Mouse (Mus musculus): ENCODE data around the gene Crim1.

Gene Crim1

GRCm38 (mm10) chr17:78303053-78303452 is 103.0 kb downstream of the Crim1 start:
- in situ Hi-C loops (cut with MboI; ENCODE audit: low pct_unique_long_range_greater_than_20kb in 1 of 2, low sequenced_read_pairs in 2 of 2, unreplicated experiment in 1 of 2): no loop called here

DNA sequence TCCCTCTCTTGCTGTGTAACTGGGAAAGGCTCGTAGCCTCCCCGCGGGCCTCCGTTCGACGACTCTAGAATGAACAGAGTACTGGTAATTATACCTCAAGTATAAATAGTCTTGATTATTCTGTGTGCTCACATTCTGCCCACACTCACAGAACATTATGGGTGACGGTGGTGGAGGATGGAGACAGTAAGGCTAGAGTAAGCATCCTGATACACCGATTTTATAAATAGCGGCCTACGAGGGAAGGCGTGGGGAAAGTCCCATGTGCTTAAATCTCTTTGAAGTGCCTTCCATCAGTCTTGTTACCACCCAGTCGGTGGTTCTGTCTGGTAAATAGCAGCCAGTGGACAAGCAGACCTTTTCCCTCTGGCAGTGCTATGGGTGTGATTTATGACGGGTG is 104.0 kb downstream of the Crim1 start:
- in situ Hi-C loops (cut with MboI; ENCODE audit: low pct_unique_long_range_greater_than_20kb in 1 of 2, low sequenced_read_pairs in 2 of 2, unreplicated experiment in 1 of 2): no loop called here

GRCm38 (mm10) chr17:78306434-78306833 is 106.4 kb downstream of the Crim1 start:
- in situ Hi-C loops (cut with MboI; ENCODE audit: low pct_unique_long_range_greater_than_20kb in 1 of 2, low sequenced_read_pairs in 2 of 2, unreplicated experiment in 1 of 2): no loop called here

GRCm38 (mm10) chr17:78308221-78308620 is 108.2 kb downstream of the Crim1 start:
- in situ Hi-C loops (cut with MboI; ENCODE audit: low pct_unique_long_range_greater_than_20kb in 1 of 2, low sequenced_read_pairs in 2 of 2, unreplicated experiment in 1 of 2): no loop called here

DNA sequence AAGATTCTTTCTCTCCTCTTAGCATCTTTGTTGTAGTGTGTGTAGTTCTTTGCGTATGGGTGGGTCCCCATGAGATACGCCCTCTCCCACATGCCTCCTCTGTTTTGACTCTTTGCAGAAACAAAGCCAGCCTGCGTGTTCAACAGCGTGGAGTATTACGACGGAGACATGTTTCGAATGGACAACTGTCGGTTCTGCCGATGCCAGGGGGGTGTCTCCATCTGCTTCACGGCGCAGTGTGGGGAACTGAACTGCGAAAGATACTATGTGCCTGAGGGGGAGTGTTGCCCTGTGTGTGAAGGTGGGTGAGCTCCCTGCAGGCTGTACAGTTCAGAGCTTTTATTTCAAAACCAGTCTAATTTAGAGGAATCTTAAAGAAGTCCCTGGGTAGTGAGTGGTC is 113.0 kb downstream of the Crim1 start:
- in situ Hi-C loops (cut with MboI; ENCODE audit: low pct_unique_long_range_greater_than_20kb in 1 of 2, low sequenced_read_pairs in 2 of 2, unreplicated experiment in 1 of 2): no loop called here

- in situ Hi-C loops (cut with MboI; ENCODE audit: low pct_unique_long_range_greater_than_20kb in 1 of 2, low sequenced_read_pairs in 2 of 2, unreplicated experiment in 1 of 2): no loop called here
These were observed 113.6 kb downstream of the Crim1 start for GRCm38 (mm10) chr17:78313612-78314011.

DNA sequence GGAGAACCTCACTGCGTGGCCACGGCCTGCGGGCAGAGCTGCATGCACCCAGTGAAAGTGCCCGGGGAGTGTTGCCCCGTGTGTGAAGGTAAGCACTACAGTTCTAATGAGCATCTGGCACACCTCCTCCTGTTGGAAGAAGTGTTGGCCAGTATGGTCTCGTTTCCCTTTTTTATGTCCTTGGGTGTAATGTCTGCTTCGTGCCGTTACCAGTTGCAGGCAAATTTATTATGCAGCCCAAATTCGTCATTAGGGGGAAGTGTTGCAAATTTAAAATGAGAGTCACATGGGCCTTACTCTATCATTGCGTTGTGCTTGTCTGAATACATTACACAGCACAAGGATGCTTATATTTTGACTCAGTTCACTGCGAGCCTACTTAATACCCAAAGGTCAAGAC is 115.6 kb downstream of the Crim1 start:
- in situ Hi-C loops (cut with MboI; ENCODE audit: low pct_unique_long_range_greater_than_20kb in 1 of 2, low sequenced_read_pairs in 2 of 2, unreplicated experiment in 1 of 2): no loop called here

- in situ Hi-C loops (cut with MboI; ENCODE audit: low pct_unique_long_range_greater_than_20kb in 1 of 2, low sequenced_read_pairs in 2 of 2, unreplicated experiment in 1 of 2): no loop called here
These were observed 117.3 kb downstream of the Crim1 start for GRCm38 (mm10) chr17:78317381-78317780.

DNA sequence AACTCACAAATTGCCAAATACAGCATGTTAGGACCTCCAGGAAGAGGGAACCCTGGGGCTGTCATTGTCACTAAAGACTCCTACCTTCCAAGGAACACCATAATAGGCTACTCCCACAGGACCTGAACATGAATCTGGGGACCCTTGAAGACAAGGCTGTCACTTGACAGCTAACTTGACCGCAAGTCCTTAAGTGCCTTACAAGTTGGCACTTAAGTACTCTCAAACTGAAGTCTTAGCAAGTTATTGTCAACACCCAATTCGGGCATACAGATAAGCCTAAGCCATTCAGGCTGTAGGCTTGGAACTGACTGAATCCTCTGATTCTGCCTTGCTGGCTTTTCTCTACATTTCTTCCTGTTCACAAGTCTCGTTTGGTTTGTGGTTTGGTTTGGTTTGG is 118.8 kb downstream of the Crim1 start:
- in situ Hi-C loops (cut with MboI; ENCODE audit: low pct_unique_long_range_greater_than_20kb in 1 of 2, low sequenced_read_pairs in 2 of 2, unreplicated experiment in 1 of 2): no loop called here

GRCm38 (mm10) chr17:78321216-78321835 is 121.3 kb downstream of the Crim1 start:
- in situ Hi-C loops (cut with MboI; ENCODE audit: low pct_unique_long_range_greater_than_20kb in 1 of 2, low sequenced_read_pairs in 2 of 2, unreplicated experiment in 1 of 2): no loop called here

DNA sequence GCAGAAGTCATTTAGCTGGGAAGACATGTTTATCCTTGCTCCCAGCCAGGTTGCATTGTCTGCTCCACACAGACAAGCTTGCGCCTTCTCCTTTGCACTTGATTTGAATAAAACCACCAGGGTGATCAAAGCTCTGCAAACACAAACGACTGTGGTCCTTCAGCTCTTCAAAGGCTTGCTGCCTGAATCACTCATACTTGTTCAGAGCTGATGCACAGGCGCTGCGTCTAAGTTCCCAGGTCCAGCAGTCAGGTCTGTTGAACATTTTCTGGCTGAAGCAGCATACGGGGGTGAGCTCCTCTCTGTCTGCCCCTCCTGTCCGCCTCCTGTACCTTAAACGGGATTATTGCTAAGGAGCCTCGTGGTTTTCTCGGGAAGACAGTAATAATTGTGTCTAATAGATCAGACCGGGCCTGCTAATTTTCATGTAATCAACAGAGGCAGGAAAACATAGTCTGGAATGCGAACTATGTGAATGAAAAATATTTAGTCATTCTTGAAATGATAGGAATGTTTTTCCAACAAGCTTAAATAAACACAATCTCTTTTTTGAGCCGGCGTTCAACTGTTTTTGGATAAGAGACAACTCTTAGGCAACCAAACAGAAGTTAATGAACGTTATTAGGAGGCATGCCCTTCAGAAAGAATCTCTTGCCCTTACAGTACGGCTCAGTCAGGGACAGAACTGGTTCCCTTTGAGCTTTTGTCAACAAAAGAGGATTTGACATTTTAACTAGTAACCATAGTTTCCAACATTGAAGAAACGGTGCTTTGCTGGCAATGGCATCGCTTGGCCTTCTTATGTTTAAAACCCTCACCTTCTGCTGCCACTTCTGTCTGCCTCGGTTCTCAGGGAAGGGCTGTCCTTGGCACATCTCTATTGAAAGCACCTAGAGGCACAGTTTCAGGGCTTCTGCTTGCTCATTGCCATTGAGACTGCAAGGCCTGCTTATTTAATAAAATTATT is 122.6 kb downstream of the Crim1 start:
- in situ Hi-C loops (cut with MboI; ENCODE audit: low pct_unique_long_range_greater_than_20kb in 1 of 2, low sequenced_read_pairs in 2 of 2, unreplicated experiment in 1 of 2): no loop called here

DNA sequence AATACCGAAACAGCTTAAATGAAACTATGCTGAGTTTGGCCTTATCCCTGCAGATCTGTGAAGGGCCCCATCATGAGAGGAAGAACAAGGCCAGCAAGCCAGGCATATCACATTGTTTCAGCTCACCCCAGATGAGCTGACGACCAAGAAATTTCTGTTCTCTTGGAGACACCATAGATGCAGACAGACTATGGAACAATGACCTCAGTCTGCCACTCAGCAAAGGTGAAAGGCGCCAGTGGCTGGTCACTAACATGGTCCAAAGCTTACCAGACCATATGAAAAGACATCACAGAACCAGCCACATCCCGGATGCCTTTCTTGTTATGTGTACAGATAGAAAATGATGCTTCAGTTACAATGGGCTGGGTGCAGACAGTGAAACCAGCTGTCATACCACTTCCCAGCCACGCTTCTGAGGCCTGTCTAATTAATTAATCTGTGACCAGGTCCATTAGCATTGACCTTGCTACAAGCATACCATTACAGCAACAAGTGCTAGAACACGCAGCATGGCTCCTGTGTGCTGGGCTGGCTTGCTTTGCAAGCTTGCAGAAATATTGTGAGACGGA is 125.8 kb downstream of the Crim1 start:
- in situ Hi-C loops (cut with MboI; ENCODE audit: low pct_unique_long_range_greater_than_20kb in 1 of 2, low sequenced_read_pairs in 2 of 2, unreplicated experiment in 1 of 2): no loop called here

DNA sequence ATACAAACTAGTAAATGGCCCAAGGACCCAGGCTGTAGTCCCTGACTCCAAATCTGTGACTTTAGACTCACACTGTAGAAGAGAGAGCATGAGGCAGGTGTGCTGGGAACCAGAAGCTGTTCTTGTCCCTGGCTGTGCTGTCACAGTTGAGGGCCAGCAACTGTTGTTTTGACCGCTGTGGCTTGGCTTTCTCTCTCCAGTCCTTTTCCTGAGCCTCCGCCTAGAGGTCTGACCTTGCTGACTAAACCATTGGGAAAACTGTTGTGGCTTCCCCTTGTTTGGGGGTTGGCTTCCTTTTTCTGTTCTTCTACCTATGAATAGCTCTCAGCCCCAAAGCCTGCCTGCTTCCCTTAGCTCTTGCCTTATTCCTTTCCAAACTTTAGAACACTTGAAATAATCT is 126.3 kb downstream of the Crim1 start:
- in situ Hi-C loops (cut with MboI; ENCODE audit: low pct_unique_long_range_greater_than_20kb in 1 of 2, low sequenced_read_pairs in 2 of 2, unreplicated experiment in 1 of 2): no loop called here

- in situ Hi-C loops (cut with MboI; ENCODE audit: low pct_unique_long_range_greater_than_20kb in 1 of 2, low sequenced_read_pairs in 2 of 2, unreplicated experiment in 1 of 2): no loop called here
These were observed 127.1 kb downstream of the Crim1 start for GRCm38 (mm10) chr17:78327187-78327586.

GRCm38 (mm10) chr17:78328287-78328686 is 128.2 kb downstream of the Crim1 start:
- in situ Hi-C loops (cut with MboI; ENCODE audit: low pct_unique_long_range_greater_than_20kb in 1 of 2, low sequenced_read_pairs in 2 of 2, unreplicated experiment in 1 of 2): no loop called here

GRCm38 (mm10) chr17:78331438-78331837 is 131.4 kb downstream of the Crim1 start:
- in situ Hi-C loops (cut with MboI; ENCODE audit: low pct_unique_long_range_greater_than_20kb in 1 of 2, low sequenced_read_pairs in 2 of 2, unreplicated experiment in 1 of 2): no loop called here

- in situ Hi-C loops (cut with MboI; ENCODE audit: low pct_unique_long_range_greater_than_20kb in 1 of 2, low sequenced_read_pairs in 2 of 2, unreplicated experiment in 1 of 2): no loop called here
These were observed 133.2 kb downstream of the Crim1 start for GRCm38 (mm10) chr17:78333275-78333674.

DNA sequence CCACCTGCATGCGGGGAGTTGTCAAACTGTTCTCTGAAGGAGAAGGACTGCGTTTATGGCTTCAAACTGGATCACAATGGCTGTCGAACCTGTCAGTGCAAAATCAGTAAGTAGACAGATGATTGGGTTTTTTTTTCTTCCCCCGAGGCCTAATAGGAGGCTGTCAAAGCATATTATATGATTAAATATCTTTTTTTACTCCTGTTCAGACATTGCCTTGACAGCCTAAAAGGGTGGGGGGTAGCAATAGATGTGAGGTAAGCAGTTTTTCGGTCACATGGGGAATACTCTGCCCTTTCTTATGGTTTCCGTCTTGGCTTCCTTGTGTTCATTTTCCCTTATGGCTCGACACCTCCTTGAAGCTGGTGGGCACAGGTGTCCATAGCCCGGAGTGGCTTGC is 135.2 kb downstream of the Crim1 start:
- in situ Hi-C loops (cut with MboI; ENCODE audit: low pct_unique_long_range_greater_than_20kb in 1 of 2, low sequenced_read_pairs in 2 of 2, unreplicated experiment in 1 of 2): no loop called here

GRCm38 (mm10) chr17:78343688-78344087 is 143.6 kb downstream of the Crim1 start:
- in situ Hi-C loops (cut with MboI; ENCODE audit: low pct_unique_long_range_greater_than_20kb in 1 of 2, low sequenced_read_pairs in 2 of 2, unreplicated experiment in 1 of 2): no loop called here
